Mouse (Mus musculus) C2C12 (cell line): Measurements from ENCODE around the gene Arhgap24. TPM values are rescaled to one million over a fixed set of nuclear protein-coding genes. Genes with fewer than 3 reads are reported as not detected.

Source experiments
- H3K27me3 ChIP-seq: one replicate; pipeline ENCODE4 v1.6.1; 2011; ENCODE audit not compliant: control insufficient read depth, insufficient read depth, insufficient read length
- H3K36me3 ChIP-seq: one replicate; pipeline ENCODE4 v1.6.1; 2011; ENCODE audit not compliant: control insufficient read depth, insufficient read depth
- H3K4me3 ChIP-seq: one replicate; pipeline ENCODE4 v1.5.1; 2011; ENCODE audit warnings: mild to moderate bottlenecking, control low read depth; ENCODE audit not compliant: poor library complexity, insufficient read depth, severe bottlenecking
- H3K79me2 ChIP-seq: one replicate; pipeline ENCODE4 v1.6.1; 2011; ENCODE audit not compliant: control insufficient read depth, insufficient read depth
- H3K79me3 ChIP-seq: one replicate; pipeline ENCODE4 v1.6.1; 2011; ENCODE audit warnings: low read depth, control low read depth
- H3ac ChIP-seq: one replicate; pipeline ENCODE3; 2011; ENCODE audit warnings: low read depth; ENCODE audit not compliant: control insufficient read depth, insufficient read length
- CEBPB ChIP-seq: IDR thresholded peaks from one replicate; pipeline ENCODE4 v1.6.1; 2011; ENCODE audit warnings: low read depth, mild to moderate bottlenecking, control low read depth, moderate library complexity
- CTCF ChIP-seq: IDR thresholded peaks from one replicate; pipeline ENCODE4 v1.5.1; 2011; ENCODE audit not compliant: control insufficient read depth, insufficient read depth, insufficient read length
- FOSL1 ChIP-seq: IDR thresholded peaks from one replicate; pipeline ENCODE4 v1.8.0; 2011; ENCODE audit warnings: mild to moderate bottlenecking, low read length; ENCODE audit not compliant: poor library complexity, insufficient read depth, severe bottlenecking
- MAX ChIP-seq: IDR thresholded peaks from one replicate; pipeline ENCODE4 v1.6.1; 2011; ENCODE audit warnings: mild to moderate bottlenecking, control low read depth
- MYOD1 ChIP-seq: IDR thresholded peaks from one replicate; pipeline ENCODE4 v1.6.1; 2011; ENCODE audit warnings: low read depth; ENCODE audit not compliant: control insufficient read depth, insufficient read length
- MYOG ChIP-seq: IDR thresholded peaks from one replicate; pipeline ENCODE4 v1.6.1; 2011; ENCODE audit not compliant: control insufficient read depth, insufficient read length; ENCODE audit errors: extremely low read depth
- USF1 ChIP-seq: IDR thresholded peaks from one replicate; pipeline ENCODE4 v1.6.1; 2011; ENCODE audit warnings: low read depth, mild to moderate bottlenecking, control low read depth, moderate library complexity
- polyA plus RNA-seq: library from polyadenylated mRNA; unstranded; fragments of >200 nt; fragmentation: generic; extraction: Trizol; gene quantifications from one replicate; pipeline ENCODE4 v1.2.1, GENCODE M21; 2012; ENCODE audit warnings: missing spikeins

The Arhgap24 gene
- polyA plus RNA-seq, 1 experiment: 2.9 TPM

DNA sequence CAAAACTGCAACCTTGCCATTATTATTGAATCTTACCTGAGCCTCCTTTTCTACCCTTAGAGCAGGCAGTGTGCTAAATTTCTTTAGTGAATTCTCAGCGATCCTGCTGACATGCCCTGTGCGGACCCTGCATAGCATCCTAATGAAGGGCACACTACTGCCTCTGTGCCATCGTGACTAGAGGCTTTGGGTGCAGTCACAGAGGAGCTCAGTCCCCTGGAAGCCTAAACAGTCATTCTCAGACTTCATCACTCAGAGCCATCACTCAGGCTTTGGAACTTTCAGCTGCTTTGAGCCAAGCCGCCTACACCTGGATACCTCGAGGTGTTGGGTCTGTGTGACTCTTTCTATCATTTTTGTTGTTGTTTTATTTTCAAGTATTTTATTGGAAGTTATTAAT, 269.5 kb downstream of the Arhgap24 start:
- TF ChIP-seq CEBPB: no peak

DNA sequence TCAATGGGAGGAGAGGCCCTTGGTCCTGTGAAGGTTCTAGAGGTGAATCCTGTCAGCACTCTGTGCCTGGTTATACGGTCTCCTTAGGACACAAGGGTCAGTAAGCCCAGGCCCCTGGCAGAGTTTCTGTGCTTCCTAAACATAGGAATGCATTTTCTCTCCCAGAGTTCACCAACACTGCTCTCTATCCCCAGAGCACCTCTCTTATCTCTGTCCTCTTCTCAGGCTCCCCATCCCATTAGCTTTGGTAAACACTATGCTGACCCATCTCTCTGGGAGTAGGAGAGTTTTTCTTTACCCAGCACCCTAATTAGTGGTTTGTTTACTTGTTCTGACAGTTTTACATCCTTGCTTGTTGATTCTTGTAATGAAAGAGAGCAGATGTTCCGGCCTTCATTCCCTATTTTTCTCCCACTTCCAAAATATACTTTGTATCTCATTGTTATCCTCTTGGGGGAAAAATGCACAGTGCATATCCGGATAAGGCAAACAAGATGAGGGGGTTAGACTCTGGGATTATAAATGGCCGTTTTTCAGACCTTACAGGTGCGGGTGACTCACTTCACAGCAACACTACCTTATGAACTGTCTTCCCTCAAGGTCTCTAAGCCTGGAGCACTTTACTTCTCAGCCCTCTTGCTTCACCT, 270.6 kb downstream of the Arhgap24 start:
- Histone ChIP-seq H3K27me3 (no peaks in the 10 kb centered on the region), H3ac (no peak overlapping the region), H3K79me3 (no peaks in the 10 kb centered on the region), H3K36me3 (no peaks in the 10 kb centered on the region), H3K79me2 (no peaks in the 10 kb centered on the region), H3K4me3 (no peak overlapping the region)
- TF ChIP-seq MAX (no peak), FOSL1 (no peak), CTCF (no peak), MYOD1 (no peak), CEBPB (no peak), MYOG (no peak), USF1 (no peak)

More for the DNA sequence above, 269.5 kb downstream of the Arhgap24 start:
- Histone ChIP-seq H3K79me2 (no peaks in the 10 kb centered on the region), H3ac (no peak overlapping the region), H3K79me3 (no peaks in the 10 kb centered on the region), H3K27me3 (no peaks in the 10 kb centered on the region), H3K36me3 (no peaks in the 10 kb centered on the region), H3K4me3 (no peak overlapping the region)

DNA sequence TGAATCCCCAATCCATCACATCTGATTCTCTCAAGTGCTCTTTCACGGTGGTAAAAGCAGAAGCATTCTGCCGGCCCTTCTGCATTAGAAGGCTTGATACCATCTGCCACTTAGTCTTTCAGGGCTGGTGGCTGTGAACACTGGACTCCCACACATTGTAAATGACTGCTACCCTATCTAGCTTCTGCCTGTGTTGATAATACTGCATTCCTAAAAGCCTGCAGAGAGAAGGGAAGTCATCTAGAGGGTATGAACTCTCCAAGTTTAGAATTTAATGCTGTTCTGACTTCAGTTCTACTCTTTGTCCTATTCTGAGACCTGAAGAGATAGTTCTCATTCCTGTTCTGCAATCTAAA, 271.1 kb downstream of the Arhgap24 start:
- Histone ChIP-seq H3K79me3 (no peaks in the 10 kb centered on the region), H3K79me2 (no peaks in the 10 kb centered on the region), H3K4me3 (no peak overlapping the region), H3ac (no peak overlapping the region), H3K27me3 (no peaks in the 10 kb centered on the region), H3K36me3 (no peaks in the 10 kb centered on the region)
- TF ChIP-seq CEBPB (no peak), CTCF (no peak), MYOG (no peak), FOSL1 (no peak), MYOD1 (no peak), MAX (no peak), USF1 (no peak)

DNA sequence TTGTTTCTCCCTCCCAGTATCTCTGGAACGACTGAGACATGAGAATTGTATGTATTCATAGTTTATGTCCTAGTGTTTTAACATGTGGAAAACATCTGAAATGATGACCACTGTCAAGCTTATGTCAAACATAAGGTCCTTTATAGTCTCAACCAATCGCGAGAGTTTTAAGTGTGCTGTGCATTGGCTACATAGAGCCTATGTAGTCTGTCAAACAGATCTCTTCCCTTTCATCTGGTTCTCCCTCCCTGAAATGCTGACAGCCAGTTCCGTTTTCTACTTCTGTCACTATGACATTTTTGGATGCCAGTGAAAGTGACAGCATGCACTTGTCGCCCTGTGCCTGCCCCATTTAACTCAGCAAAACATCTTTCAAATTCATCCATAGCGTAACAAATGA, 275.8 kb downstream of the Arhgap24 start:
- no peak for TF ChIP-seq CEBPB
- TF ChIP-seq MYOD1: no peak
- TF ChIP-seq CTCF: no peak
- TF ChIP-seq USF1: no peak
- TF ChIP-seq FOSL1: no peak
- TF ChIP-seq MAX: no peak
- TF ChIP-seq MYOG: no peak
- no peak overlapping the region for H3ac ChIP-seq
- H3K4me3 ChIP-seq: no peak overlapping the region
- no peaks in the 10 kb centered on the region for H3K36me3 ChIP-seq
- H3K79me2 ChIP-seq: no peaks in the 10 kb centered on the region
- H3K79me3 ChIP-seq: no peaks in the 10 kb centered on the region
- no peaks in the 10 kb centered on the region for H3K27me3 ChIP-seq

DNA sequence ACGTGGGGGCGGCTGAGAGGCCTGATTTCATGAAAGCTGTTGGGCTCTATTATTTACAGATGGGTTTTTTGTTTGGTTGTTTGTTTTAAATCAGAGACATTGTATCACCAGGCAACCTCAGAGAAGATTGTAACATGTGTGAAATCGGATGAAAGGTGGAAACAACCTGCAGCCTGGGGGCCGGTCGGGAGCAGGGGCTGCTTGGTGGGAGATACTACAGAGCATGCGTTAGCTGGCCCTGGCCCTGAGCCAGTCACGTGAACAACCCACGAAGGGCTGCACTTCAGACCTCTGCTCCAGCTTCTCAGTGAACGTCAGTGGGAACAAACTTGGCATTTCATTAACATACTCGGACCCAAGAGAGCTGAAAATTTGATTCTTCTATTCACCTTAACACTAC, 284.5 kb downstream of the Arhgap24 start:
- no peaks in the 10 kb centered on the region for H3K79me3 ChIP-seq
- H3K27me3 ChIP-seq: no peaks in the 10 kb centered on the region
- TF ChIP-seq FOSL1 (no peak), MYOG (no peak), MYOD1 (no peak), USF1 (no peak), CTCF (no peak), CEBPB (no peak)
- no peak overlapping the region for H3ac ChIP-seq
- no peak overlapping the region for H3K4me3 ChIP-seq
- H3K79me2 ChIP-seq: no peaks in the 10 kb centered on the region
- H3K36me3 ChIP-seq: no peaks in the 10 kb centered on the region

DNA sequence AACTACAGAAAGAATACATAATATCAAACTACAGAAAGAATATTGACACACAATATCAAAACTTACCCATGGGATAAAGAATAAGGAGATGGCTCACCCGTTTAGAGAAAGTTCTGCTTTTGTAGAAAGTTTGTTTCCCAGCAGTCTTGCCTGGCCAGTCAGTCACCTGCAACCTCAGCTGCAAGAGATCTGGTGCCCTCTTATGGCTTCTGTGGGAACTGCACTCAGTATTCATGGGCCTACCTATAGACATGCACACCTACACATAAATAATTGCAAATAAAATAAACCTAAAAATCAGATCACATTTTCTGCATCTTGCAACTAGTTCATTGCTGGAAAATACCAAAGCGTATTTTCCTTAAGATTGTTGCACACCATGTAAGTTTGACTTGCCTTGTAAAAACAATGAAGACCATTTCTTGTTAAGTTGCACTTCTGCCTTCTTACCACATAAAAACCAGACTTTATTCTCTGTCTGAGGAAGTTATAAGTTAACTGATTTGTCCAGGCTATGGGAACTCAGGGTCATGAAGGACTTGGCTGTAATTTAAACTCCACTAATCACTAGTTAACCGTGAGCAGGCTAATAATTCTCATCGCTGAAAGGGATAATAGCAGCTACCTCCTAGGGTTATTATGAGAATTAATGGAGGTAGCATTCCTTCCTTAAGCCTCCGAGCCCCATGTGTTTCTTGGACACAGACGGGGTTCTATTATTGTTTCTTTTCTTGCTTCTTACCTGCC, 285.3 kb downstream of the Arhgap24 start:
- H3K79me2 ChIP-seq: no peaks in the 10 kb centered on the region
- H3K27me3 ChIP-seq: no peaks in the 10 kb centered on the region
- H3K36me3 ChIP-seq: no peaks in the 10 kb centered on the region
- no peaks in the 10 kb centered on the region for H3K79me3 ChIP-seq
- peak; percentile 26 for TF ChIP-seq CTCF
- TF ChIP-seq CEBPB: no peak
- no peak overlapping the region for H3ac ChIP-seq
- H3K4me3 ChIP-seq: no peak overlapping the region
